Mouse (Mus musculus) urinary bladder, postnatal 4 days (tissue): ENCODE data around the gene Spi1.

ENCODE experiments used
- DNase-seq, 2 experiments: peaks; one replicate each; pipeline ENCODE4 v3.0.0; 2021 to 2022; ENCODE audit warnings: low spot score in 2 of 2

Gene Spi1

GRCm38 (mm10) chr2:91068162-91068871 lies 13.9 kb upstream of the Spi1 start:
- no peak for DNase-seq

GRCm38 (mm10) chr2:91068872-91069165 lies 13.4 kb upstream of the Spi1 start:
- DNase-seq: no peak

- DNase-seq: no peak
Observed at GRCm38 (mm10) chr2:91069306-91070000, 12.7 kb upstream of the Spi1 start.

GRCm38 (mm10) chr2:91070076-91070800 lies 12.0 kb upstream of the Spi1 start, which contains the start of gene Slc39a13:
Gene Slc39a13 (minus strand): TSS chr2:91070417.
- DNase-seq: peak; percentile 97

- DNase-seq: no peak
Observed at GRCm38 (mm10) chr2:91071059-91071458, 11.1 kb upstream of the Spi1 start.

DNA sequence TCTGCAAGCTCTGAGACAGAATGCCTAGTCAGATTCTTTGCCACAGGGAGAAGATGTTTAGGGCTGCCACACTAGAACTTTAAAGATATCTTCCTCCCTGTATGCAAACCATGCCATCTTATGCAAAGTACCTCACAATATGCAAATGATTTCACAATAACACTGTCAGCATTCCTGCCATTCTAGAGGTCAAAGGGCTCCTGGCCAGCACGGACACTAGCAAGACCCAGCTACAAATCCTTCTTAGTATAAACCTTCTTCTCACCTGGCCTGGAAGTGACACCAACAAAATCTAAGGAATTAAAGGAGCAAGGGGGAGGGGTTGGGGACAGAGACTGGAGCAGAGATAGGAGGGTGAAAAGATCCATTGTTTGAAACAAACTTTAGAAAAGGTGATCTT lies 10.1 kb upstream of the Spi1 start:
- DNase-seq: no peak

GRCm38 (mm10) chr2:91077957-91078313 lies 4.3 kb upstream of the Spi1 start:
- no peak for DNase-seq

- DNase-seq: no peak
Observed at GRCm38 (mm10) chr2:91078314-91079025, 3.7 kb upstream of the Spi1 start.

- no peak for DNase-seq
Observed at GRCm38 (mm10) chr2:91079026-91079384, 3.2 kb upstream of the Spi1 start.

DNA sequence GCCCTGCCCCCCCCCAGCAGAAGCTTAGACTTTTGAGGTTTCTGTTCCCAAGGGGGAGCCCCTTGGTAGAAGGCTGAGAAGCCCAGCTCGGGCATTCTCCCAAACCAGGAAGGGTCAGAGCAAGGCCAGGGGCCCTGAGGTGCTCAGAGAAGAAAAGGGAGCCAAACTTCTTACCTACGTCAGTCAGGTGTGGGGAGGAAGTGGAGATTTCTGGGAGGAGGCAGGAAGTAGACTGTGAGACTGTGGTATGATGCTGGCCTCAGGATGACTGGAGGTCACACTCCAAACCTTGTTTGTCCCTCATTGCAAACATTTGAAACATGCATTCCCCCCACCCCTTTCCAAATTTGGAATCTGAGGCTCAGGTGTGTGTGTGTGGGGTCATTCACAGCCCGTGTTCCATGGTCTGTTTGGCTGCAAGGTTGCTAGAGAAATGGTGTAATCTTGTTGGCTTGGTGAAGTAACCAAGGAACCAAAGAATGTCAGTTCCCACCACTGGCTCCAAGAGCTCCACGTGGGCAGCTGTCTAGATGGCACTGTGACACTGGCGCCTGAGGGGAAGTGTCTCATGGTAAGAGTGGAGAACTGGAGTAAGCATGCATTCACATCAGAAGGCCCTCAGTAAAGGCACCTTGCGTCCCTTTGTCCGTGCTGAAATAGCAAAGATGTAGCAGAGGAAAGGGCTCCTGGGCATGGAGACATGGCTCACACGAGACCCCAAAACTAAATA lies 1.2 kb upstream of the Spi1 start:
- no peak for DNase-seq

DNA sequence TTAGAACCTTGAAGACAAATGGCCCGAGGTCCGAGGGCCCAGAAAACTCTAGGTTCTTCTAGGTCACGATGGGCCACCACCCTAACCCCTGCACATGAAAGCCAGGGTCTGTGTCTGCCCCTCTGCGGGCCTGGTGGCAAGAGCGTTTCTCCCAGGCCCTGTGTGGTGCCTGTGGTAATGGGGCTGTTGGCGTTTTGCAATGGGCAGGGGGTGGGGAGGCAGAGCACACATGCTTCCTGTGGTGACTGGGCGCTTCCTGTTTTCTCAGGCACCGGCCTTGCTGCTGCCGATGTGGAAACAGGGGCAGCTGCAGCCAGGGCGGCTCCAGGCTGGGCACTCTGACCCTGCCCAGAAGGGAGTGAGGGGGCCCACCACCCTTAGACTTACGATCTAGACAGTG lies 654 bp downstream of the Spi1 start:
- DNase-seq: no peak

DNA sequence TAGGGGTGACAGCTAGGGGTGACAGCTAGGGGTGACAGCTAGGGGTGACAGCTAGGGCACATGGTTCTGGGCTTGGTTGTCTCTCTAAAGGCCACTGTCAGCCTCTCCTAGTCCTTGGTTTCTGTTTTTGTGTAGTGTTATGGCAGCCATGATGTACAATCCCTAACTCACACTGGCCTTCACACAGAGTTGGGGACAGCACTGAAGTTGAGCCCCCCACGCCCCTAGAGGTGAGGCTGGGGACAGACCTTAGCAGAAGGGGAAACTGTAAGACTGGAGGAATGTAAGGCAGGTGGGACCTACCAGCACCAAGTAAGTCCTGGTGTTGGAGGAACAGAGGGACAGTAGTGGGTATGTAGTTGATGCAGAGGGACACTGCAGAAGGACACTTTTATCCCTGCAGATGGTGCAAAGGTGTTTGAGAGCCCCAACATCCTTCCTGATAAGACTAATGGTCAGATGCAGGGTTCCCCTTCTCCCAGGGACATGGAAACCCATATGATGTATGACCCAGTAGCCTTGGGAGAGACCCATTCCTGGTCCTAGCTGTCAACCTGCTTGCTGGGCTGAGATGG lies 1.3 kb downstream of the Spi1 start:
- no peak for DNase-seq

GRCm38 (mm10) chr2:91084179-91084820 lies 2.1 kb downstream of the Spi1 start:
- no peak for DNase-seq

DNA sequence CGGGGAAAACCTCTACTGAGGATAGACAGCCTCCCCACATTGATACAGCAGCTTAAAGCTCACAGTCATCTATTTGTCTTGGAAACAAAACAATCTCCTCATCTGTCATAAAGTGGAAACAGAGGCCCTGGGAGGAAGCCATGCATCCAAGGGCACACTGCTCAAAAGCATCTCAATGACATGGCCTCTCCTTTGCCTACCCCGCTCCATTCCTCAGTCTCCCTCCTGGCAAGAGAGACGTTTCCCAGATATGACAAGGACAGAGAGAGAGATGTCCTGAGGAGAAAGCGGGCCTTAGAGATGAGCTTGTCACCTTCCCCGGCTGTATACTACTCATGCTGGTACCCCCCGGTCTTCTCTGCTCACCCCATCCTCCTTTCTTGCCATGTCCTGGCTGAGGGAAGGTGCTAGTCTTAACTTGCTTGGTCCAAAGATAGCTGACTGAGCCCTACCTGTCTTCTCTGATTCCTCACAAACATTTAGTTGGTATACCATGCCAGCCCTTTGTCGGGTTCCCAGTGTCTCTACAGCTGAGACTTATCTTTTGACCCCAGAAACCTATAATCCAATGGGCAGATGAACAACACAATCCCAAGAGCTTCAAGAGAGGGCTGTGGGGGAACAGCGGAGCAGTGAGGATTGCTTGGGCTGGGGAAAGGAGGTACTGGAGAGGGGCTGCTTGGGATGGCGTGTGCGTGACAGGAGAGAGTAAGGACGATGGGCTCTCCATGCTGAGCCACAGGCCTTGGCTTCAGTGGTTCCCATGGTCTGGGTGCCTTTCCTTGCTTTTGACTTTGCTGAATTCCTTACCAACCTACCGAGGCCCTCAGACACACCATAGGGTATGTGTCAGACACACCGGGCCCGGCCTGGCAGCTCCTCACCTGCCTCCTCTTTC lies 3.6 kb downstream of the Spi1 start:
- DNase-seq: no peak

DNA sequence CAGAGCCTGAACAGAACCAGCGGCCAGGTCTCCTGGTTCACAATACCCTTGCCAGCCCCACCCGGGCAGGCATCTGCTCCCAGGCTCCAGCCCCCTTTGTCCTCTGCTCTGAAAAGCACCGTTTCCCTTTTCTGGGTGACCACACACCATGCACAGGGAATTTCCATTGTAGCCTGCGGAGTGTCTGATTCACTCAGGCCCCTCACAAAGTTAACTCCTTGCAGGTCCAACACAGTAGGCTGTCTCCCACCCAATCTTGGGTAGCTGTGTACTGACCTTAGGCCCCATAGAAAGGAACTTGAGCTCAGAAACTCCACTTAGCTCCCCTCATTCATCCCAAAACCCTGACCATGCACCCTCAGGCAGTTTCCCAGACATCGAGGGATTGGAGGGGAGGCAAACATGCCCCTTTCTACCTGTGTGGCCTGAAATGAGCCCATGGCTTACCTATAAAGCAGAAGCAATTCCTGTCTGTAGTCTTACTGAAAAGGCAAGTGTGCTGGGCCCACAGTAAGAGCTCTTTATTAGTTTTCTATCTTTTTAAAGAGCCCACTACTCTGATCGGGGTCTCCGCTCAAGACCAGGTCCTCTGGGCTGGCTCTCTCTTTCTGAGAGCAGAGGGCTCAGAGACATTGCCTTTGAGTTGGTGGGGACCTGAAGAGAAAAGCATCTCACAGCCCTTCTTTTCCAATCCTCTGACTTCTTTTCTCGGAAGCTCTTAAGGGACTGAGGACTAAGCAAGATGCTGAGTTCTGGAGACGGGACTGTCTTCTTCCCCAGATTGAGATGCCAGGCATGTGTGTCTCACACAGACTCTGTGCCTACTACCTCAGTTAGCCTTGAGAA lies 4.4 kb downstream of the Spi1 start:
- no peak for DNase-seq

DNA sequence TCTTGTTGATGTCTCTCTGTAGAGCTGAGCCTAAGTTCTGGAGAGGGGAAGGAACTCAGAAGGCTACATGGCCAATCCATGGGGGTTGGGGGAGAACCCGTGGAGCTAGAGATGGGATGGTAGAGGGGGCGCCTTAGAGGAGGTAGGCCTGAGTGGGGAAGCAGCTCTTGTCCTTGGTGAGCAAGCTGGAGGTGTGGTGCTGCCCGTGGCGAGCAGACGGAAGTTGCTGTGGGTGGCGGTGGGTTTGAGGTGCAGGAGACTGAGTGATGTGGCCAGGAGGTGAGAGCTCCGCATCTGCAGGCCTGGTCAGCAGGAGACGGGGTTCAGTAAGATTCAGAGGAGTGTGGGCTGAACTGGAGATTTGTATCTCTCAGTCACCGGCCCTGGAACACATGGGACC lies 5.3 kb downstream of the Spi1 start:
- DNase-seq: no peak

GRCm38 (mm10) chr2:91088987-91089386 lies 6.8 kb downstream of the Spi1 start:
- no peak for DNase-seq

DNA sequence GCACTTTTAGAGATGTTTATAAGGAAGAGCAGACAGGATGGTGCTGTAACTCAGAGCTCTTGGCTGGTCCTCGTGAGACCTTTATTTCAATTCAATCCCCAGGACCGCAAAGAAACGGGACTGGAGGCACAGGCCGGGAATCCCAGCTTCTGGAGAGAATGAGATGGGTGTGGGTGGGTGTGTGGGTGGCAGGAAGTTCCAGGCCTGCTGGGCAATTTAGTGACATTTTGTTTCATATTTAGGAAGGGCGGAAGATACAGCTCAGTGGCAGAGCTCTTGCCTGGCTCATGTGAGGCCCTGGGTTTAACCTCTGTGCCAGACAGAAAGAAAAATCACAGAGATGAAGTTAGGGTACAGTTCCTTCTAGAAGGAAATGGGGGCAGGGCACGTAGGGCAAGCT lies 8.0 kb downstream of the Spi1 start:
- DNase-seq: no peak

- DNase-seq: no peak
Observed at GRCm38 (mm10) chr2:91090827-91091226, 8.6 kb downstream of the Spi1 start.
